Mouse (Mus musculus): ENCODE measurements around the gene Plxnd1. TPM values are rescaled to one million over a fixed set of nuclear protein-coding genes. Genes with fewer than 3 reads are reported as not detected.

Gene Plxnd1
- polyA plus RNA-seq, 1 experiment from 2014 or later, result 9.7 TPM

DNA sequence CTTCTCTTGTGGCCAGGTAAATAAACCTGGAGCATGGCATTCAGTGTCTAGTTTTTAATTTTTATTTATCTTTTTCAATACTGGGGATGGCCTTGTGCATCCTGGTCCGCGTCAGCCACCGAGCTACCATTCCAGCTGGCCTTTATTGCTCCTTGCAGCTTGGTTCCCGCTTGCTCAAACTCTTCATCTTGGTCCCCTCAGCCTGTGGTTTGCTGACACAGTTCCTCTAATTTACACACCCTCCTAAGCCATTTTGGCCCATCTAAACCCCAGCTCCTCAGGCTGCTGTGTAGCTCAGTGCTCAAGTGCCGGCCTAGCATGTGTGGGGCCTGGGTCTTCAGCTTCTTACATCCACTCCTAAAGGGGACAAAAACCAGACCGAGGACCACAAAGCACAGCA is 19.3 kb upstream of the Plxnd1 start:
- H3K36me3 ChIP-seq (ENCODE audit: control insufficient read depth, insufficient read depth), result no peaks in the 10 kb centered on the region
- no peaks in the 10 kb centered on the region for H3K27me3 ChIP-seq (ENCODE audit: control insufficient read depth, insufficient read depth, low read depth, low read length)
- H3K27ac ChIP-seq (ENCODE audit: low read length), result peak overlapping the region; percentile 5
- no peak overlapping the region for H3K4me3 ChIP-seq (ENCODE audit: low read depth, low read length)
- no peaks in the 10 kb centered on the region for H3K9me3 ChIP-seq (replicated peaks; ENCODE audit: control insufficient read depth, low read length)
- 58% methylated on average over 6 of the region's 6 CpGs for WGBS (ENCODE audit: insufficient replicate concordance)
- H3K4me1 ChIP-seq (ENCODE audit: control insufficient read depth, low read depth, low read length), result no peaks in the 10 kb centered on the region
- no peak for ATAC-seq (ENCODE audit: low read depth)
- no peak overlapping the region for H3K9ac ChIP-seq (ENCODE audit: low read depth, low read length)
- H3K4me2 ChIP-seq (ENCODE audit: low read depth, low read length), result no peak overlapping the region

DNA sequence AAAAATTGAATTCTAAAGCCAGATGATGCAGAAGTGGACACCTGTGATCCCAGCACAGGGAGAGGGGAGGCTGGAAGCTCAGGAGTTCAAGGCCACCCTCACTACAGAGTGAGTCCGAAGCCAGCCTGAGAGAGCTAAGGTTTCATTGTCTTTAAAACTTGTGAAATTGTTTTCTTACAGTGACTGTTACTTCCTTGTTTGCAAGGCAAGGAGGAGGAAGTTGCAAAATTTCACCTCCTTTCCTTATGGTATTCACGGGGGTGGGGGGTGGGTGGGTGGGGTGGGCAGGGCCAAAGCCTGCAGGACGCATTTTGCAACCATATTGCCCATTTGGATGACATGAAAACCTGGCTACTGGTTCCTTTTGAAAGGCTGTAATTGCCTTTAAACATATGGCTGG is 18.9 kb upstream of the Plxnd1 start:
- no peak for ATAC-seq (ENCODE audit: low read depth)
- H3K27ac ChIP-seq (ENCODE audit: low read length), result no peak overlapping the region
- WGBS (ENCODE audit: insufficient replicate concordance), result 21% methylated on average over 3 of the region's 3 CpGs

DNA sequence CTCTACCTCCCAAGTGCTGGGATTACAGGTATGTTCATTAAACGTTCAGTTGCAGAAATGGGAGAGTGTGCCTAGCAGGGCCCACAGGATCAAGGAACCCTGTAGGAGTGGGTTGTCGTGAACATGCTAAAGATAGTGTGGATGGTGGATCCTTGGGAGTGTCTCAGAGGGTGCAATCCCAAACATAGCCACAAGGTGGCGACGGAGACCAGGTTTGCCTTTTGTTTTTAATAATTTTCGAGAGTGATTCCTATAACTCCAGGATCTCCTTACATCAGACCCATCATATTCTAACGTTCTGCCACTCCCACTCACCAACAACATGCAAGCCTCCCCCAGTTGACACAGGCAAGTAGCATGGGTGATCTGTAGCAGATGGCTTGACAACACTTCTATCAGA is 15.7 kb upstream of the Plxnd1 start:
- H3K9ac ChIP-seq (ENCODE audit: low read depth, low read length), result no peak overlapping the region
- no peak overlapping the region for H3K4me2 ChIP-seq (ENCODE audit: low read depth, low read length)
- no peak for ATAC-seq (ENCODE audit: low read depth)
- no peak overlapping the region for H3K27ac ChIP-seq (ENCODE audit: low read length)
- H3K4me1 ChIP-seq (ENCODE audit: control insufficient read depth, low read depth, low read length), result no peaks in the 10 kb centered on the region; the same call in 1 of the 2 replicates
- no peaks in the 10 kb centered on the region for H3K9me3 ChIP-seq (replicated peaks; ENCODE audit: control insufficient read depth, low read length)
- no peaks in the 10 kb centered on the region for H3K27me3 ChIP-seq (ENCODE audit: control insufficient read depth, insufficient read depth, low read depth, low read length)
- 2% methylated on average over 6 of the region's 6 CpGs for WGBS (ENCODE audit: insufficient replicate concordance)
- no peak overlapping the region for H3K4me3 ChIP-seq (ENCODE audit: low read depth, low read length)
- no peaks in the 10 kb centered on the region for H3K36me3 ChIP-seq (ENCODE audit: control insufficient read depth, insufficient read depth)

More for the DNA sequence above, 18.9 kb upstream of the Plxnd1 start:
- Histone ChIP-seq H3K4me3 (ENCODE audit: low read depth, low read length) (no peak overlapping the region), H3K27me3 (ENCODE audit: control insufficient read depth, insufficient read depth, low read depth, low read length) (no peaks in the 10 kb centered on the region), H3K4me1 (ENCODE audit: control insufficient read depth, low read depth, low read length) (no peaks in the 10 kb centered on the region), H3K9me3 (replicated peaks; ENCODE audit: control insufficient read depth, low read length) (no peaks in the 10 kb centered on the region), H3K9ac (ENCODE audit: low read depth, low read length) (no peak overlapping the region), H3K4me2 (ENCODE audit: low read depth, low read length) (no peak overlapping the region), H3K36me3 (ENCODE audit: control insufficient read depth, insufficient read depth) (no peaks in the 10 kb centered on the region)

DNA sequence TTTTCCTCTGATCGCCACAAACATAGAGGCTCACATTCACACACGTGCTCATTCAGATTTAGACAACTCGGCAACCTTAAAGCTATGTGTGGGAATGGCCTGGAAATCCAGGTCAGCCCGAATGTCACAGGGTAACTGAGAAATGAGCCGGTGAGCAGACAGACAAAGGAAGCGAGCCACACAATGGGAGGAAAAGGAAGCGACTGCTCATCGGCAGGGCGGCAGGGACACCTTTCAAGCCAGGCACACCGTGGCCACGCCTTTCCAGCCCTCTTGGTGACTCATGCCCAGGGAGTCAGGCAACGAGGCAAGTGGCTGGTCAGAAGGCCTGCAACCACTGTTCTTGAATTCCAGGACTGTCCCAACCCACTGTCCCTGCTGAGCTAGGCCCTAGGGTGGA is 14.6 kb upstream of the Plxnd1 start:
- Histone ChIP-seq H3K9ac (ENCODE audit: low read depth, low read length) (no peak overlapping the region), H3K27ac (ENCODE audit: low read length) (no peak overlapping the region), H3K4me3 (ENCODE audit: low read depth, low read length) (no peak overlapping the region), H3K4me1 (ENCODE audit: control insufficient read depth, low read depth, low read length) (no peaks in the 10 kb centered on the region; the same call in 1 of the 2 replicates), H3K4me2 (ENCODE audit: low read depth, low read length) (no peak overlapping the region), H3K27me3 (ENCODE audit: control insufficient read depth, insufficient read depth, low read depth, low read length) (no peaks in the 10 kb centered on the region), H3K36me3 (ENCODE audit: control insufficient read depth, insufficient read depth) (no peaks in the 10 kb centered on the region), H3K9me3 (replicated peaks; ENCODE audit: control insufficient read depth, low read length) (no peaks in the 10 kb centered on the region)
- ATAC-seq (ENCODE audit: low read depth), result no peak; the same call in 1 of the 2 replicates
- WGBS (ENCODE audit: insufficient replicate concordance), result 39% methylated on average over 12 of the region's 12 CpGs

DNA sequence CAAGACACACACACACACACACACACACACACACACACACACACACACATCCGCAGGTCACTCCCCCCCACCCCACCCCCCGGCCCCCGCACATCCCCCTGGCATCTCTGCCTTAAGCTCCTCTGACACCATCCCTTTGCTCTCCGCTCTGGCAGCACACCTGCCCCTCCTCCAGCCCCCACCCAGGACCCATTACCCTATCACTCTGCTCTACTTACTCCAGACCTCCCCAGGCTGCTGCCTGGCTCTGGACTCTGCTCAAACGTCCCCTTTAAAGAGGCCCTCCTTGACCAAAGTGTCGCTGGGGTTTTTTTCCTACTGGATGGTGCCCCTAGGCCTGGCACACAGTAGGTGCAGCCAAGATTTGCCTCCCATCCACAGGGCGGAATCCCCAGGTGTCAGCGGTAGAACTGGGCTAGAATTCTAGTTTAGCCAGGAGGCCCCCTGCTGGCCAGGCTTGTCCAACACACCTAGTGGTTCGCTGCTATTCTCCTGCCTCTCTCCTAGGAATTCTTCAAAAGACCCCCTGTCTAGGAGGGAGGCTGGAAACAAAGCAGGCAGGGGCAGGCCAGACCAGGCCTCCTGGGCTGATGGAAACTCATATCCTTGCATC is 12.9 kb upstream of the Plxnd1 start:
- Histone ChIP-seq H3K9ac (ENCODE audit: low read depth, low read length) (no peak overlapping the region), H3K4me3 (ENCODE audit: low read depth, low read length) (no peak overlapping the region), H3K4me1 (ENCODE audit: control insufficient read depth, low read depth, low read length) (peaks cover 8% of the 10 kb centered on the region; the same call in 1 of the 2 replicates), H3K36me3 (ENCODE audit: control insufficient read depth, insufficient read depth) (no peaks in the 10 kb centered on the region), H3K4me2 (ENCODE audit: low read depth, low read length) (no peak overlapping the region), H3K9me3 (replicated peaks; ENCODE audit: control insufficient read depth, low read length) (no peaks in the 10 kb centered on the region), H3K27me3 (ENCODE audit: control insufficient read depth, insufficient read depth, low read depth, low read length) (no peaks in the 10 kb centered on the region), H3K27ac (ENCODE audit: low read length) (no peak overlapping the region)
- ATAC-seq (ENCODE audit: low read depth), result no peak
- WGBS (ENCODE audit: insufficient replicate concordance), result 7% methylated on average over 7 of the region's 9 CpGs

DNA sequence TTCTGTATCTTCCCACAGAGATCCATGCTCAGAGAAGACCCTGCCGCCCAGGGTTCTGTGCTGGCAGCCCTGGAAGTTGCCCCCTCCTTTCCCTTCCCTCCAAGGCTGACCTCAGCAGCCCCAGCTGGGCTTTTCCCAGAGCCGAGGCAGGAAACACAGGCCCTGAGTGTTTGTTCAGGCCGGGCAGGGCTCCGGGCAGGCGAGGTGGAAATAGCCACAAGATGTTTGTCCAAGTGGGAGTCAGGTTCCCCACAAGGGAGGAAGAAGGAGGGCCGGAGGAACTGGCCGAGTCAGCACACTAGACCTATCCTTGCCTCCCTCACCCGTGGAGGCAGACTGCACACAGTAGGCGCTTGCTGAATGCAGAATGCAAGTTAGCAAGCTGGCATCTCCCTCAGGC is 11.9 kb upstream of the Plxnd1 start:
- Histone ChIP-seq H3K27ac (ENCODE audit: low read length) (no peak overlapping the region), H3K9me3 (replicated peaks; ENCODE audit: control insufficient read depth, low read length) (no peaks in the 10 kb centered on the region), H3K9ac (ENCODE audit: low read depth, low read length) (no peak overlapping the region), H3K4me1 (ENCODE audit: control insufficient read depth, low read depth, low read length) (peaks cover 8% of the 10 kb centered on the region; the same call in 1 of the 2 replicates), H3K4me2 (ENCODE audit: low read depth, low read length) (no peak overlapping the region), H3K27me3 (ENCODE audit: control insufficient read depth, insufficient read depth, low read depth, low read length) (no peaks in the 10 kb centered on the region), H3K4me3 (ENCODE audit: low read depth, low read length) (no peak overlapping the region), H3K36me3 (ENCODE audit: control insufficient read depth, insufficient read depth) (no peaks in the 10 kb centered on the region)
- WGBS (ENCODE audit: insufficient replicate concordance), result 23% methylated on average over 9 of the region's 9 CpGs
- ATAC-seq (ENCODE audit: low read depth), result peak; percentile 12; the same call in 1 of the 2 replicates

DNA sequence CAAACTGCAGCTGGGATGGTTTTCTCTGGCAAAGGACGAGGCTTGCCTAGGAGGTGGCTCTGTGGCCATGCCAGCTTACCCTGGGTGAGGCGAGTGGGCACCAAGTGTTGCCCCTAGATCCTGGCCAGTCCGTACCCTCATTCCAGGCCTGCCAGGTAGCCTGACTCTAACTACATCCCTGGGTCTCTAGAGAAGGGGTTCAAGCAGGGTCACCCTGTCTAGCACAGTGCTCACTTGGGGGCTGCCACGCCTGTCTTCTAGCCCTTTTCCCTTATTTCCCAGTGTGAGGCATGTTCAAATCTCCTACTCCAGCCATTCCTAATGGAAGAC is 11.1 kb upstream of the Plxnd1 start:
- no peak overlapping the region for H3K4me2 ChIP-seq (ENCODE audit: low read depth, low read length)
- H3K36me3 ChIP-seq (ENCODE audit: control insufficient read depth, insufficient read depth), result no peaks in the 10 kb centered on the region
- ATAC-seq (ENCODE audit: low read depth), result no peak
- H3K4me3 ChIP-seq (ENCODE audit: low read depth, low read length), result no peak overlapping the region
- peaks cover 8% of the 10 kb centered on the region; the same call in 1 of the 2 replicates for H3K4me1 ChIP-seq (ENCODE audit: control insufficient read depth, low read depth, low read length)
- H3K9me3 ChIP-seq (replicated peaks; ENCODE audit: control insufficient read depth, low read length), result no peaks in the 10 kb centered on the region
- H3K27me3 ChIP-seq (ENCODE audit: control insufficient read depth, insufficient read depth, low read depth, low read length), result no peaks in the 10 kb centered on the region
- 54% methylated on average over 4 of the region's 4 CpGs for WGBS (ENCODE audit: insufficient replicate concordance)
- H3K9ac ChIP-seq (ENCODE audit: low read depth, low read length), result no peak overlapping the region
- H3K27ac ChIP-seq (ENCODE audit: low read length), result 0 out of 2 replicates have a peak overlapping the region, but pooled peaks have one; percentile 32

DNA sequence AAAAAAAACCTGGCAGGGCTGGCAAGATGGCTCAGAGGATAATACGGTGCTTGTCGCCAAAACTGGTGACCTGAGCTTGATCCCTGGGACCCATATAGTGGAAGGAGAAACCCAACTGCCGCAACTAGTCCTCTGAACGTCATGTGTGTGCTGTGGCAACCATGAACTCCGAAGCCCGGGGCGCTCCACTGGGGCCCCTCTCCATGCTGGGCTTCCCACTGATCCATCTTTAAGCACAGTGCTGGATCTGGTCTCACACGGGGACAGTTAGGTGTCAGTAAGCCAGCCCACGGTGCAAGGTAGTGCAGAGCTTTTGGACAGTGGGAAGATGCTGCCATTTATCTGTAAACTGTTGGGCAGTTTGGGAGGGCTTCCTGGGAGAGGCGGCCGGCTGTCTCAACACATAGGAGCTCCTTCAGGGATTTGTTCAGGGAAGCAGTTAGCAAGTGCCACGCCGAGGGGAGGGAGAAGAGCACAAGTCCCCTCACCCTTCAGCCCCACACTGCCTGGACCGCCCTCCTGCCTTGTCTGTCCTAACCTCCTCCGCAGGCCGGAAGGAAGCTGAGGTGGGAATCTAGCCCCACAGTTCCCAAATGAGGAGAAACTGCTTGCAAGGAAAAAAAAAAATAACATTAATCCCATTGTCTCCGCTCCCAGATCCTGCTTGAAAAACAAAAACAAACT is 10.6 kb upstream of the Plxnd1 start:
- no peak for ATAC-seq (ENCODE audit: low read depth)
- Histone ChIP-seq H3K4me3 (ENCODE audit: low read depth, low read length) (no peak overlapping the region), H3K27ac (ENCODE audit: low read length) (0 out of 2 replicates have a peak overlapping the region, but pooled peaks have one; percentile 1), H3K36me3 (ENCODE audit: control insufficient read depth, insufficient read depth) (no peaks in the 10 kb centered on the region), H3K27me3 (ENCODE audit: control insufficient read depth, insufficient read depth, low read depth, low read length) (no peaks in the 10 kb centered on the region), H3K9me3 (replicated peaks; ENCODE audit: control insufficient read depth, low read length) (no peaks in the 10 kb centered on the region), H3K4me1 (ENCODE audit: control insufficient read depth, low read depth, low read length) (peaks cover 8% of the 10 kb centered on the region; the same call in 1 of the 2 replicates), H3K9ac (ENCODE audit: low read depth, low read length) (no peak overlapping the region), H3K4me2 (ENCODE audit: low read depth, low read length) (no peak overlapping the region)
- 63% methylated on average over 17 of the region's 17 CpGs for WGBS (ENCODE audit: insufficient replicate concordance)

DNA sequence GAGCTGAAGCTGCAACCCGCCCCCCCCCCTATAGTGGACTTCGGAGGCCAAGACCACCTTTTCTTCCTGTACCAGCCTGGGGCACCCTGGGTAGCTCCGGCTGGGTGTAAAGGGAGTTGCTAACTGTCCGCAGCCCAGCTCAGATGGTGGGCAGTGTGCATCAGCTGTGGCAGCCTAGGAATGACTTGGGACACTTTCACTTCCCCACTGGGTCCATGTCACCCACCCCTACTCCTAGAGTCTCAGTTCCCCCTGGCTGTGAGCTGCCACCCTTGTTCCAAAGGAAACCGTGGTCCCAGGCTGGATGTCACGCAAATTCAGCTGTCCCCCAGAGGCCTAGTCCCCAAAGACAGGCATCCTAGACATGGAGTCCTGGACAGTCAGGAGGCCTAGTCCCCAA is 9.9 kb upstream of the Plxnd1 start:
- no peaks in the 10 kb centered on the region for H3K27me3 ChIP-seq (ENCODE audit: control insufficient read depth, insufficient read depth, low read depth, low read length)
- no peak overlapping the region for H3K4me3 ChIP-seq (ENCODE audit: low read depth, low read length)
- 68% methylated on average over 6 of the region's 6 CpGs for WGBS (ENCODE audit: insufficient replicate concordance)
- no peaks in the 10 kb centered on the region for H3K36me3 ChIP-seq (ENCODE audit: control insufficient read depth, insufficient read depth)
- peaks cover 8% of the 10 kb centered on the region; the same call in 1 of the 2 replicates for H3K4me1 ChIP-seq (ENCODE audit: control insufficient read depth, low read depth, low read length)
- H3K9me3 ChIP-seq (replicated peaks; ENCODE audit: control insufficient read depth, low read length), result no peaks in the 10 kb centered on the region
- no peak overlapping the region for H3K9ac ChIP-seq (ENCODE audit: low read depth, low read length)
- no peak for ATAC-seq (ENCODE audit: low read depth)
- no peak overlapping the region for H3K4me2 ChIP-seq (ENCODE audit: low read depth, low read length)
- peak overlapping the region; percentile 10; the same call in 1 of the 2 replicates for H3K27ac ChIP-seq (ENCODE audit: low read length)

All from liver, embryonic 16.5 days (tissue).